20 mouse cellular contexts compared by ENCODE assay signal in the genomic region with DNA sequence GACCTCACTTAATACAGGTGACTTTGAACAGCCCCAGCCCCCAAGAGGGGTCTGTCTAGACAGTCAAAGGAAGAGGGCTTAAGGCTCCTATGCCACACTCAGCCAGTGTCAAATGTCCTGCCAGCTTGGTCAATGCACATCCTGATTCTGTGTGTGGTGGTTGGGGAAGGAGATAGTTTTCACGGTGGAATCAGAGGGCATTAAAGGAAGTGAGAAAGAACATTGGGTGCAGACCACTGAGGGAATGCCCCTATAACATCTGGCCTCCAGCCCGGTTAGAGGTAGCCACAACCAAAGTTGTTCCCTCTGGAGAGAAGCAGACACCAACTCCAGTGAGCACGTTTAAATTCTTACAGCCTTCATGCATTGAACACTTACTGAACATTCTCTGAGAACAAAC. TPM values are rescaled to one million over a fixed set of nuclear protein-coding genes. Genes with fewer than 3 reads are reported as not detected.
"Had no signal": no experiment of that assay in that cellular context is flagged by ENCODE, and none has a peak within 500 bp of the region (broad histone marks: within the 10 kb centered on the region; RNA-seq: fewer than 3 reads in every experiment).

No protein-coding gene starts in this region.

- H3K27ac ChIP-seq: heart, adult 2 months; hindbrain, embryonic 10.5 days; hindbrain, embryonic 12.5 days; hindbrain, embryonic 14.5 days; intestine, embryonic 15.5 days; limb, embryonic 13.5 days; limb, embryonic 15.5 days; liver, embryonic 14.5 days had no signal

- H3K4me2 ChIP-seq: heart, embryonic 12.5 days; hindbrain, embryonic 12.5 days; hindbrain, embryonic 14.5 days; intestine, embryonic 15.5 days; limb, embryonic 13.5 days; limb, embryonic 15.5 days had no signal

- H3K4me3 ChIP-seq: heart, adult 2 months; heart, embryonic 12.5 days; hindbrain, embryonic 10.5 days; hindbrain, embryonic 12.5 days; intestine, embryonic 15.5 days; limb, embryonic 13.5 days; limb, embryonic 15.5 days had no signal

- H3K9me3 ChIP-seq: intestine, embryonic 15.5 days had no signal

- H3K9ac ChIP-seq: heart, embryonic 12.5 days; hindbrain, embryonic 12.5 days; hindbrain, embryonic 14.5 days; intestine, embryonic 15.5 days; limb, embryonic 13.5 days; limb, embryonic 15.5 days; liver, embryonic 14.5 days had no signal

- ATAC-seq: hindbrain, embryonic 16.5 days; inflammation-experienced regulatory T-cells, adult 6 months; intestine, embryonic 15.5 days; intestine, postnatal 0 days had no signal

- DNase-seq: gastrocnemius, postnatal 14 days; gastrocnemius, postnatal 36 days; heart, adult 2 months; kidney, adult 18-20 months; kidney, adult 8-10 months; kidney, postnatal 14 days; layer of hippocampus, adult 9-11 months; layer of hippocampus, postnatal 36 days; left cerebral cortex, postnatal 4 days had no signal

- H3K36me3 ChIP-seq: heart, embryonic 12.5 days; hindbrain, embryonic 10.5 days; hindbrain, embryonic 12.5 days; intestine, embryonic 15.5 days; limb, embryonic 13.5 days; limb, embryonic 15.5 days had no signal

- H3K4me1 ChIP-seq: heart, embryonic 12.5 days; hindbrain, embryonic 10.5 days; hindbrain, embryonic 12.5 days; intestine, embryonic 15.5 days; limb, embryonic 13.5 days; limb, embryonic 15.5 days had no signal

- H3K27me3 ChIP-seq: heart, embryonic 12.5 days; hindbrain, embryonic 12.5 days; intestine, embryonic 15.5 days; limb, embryonic 13.5 days; limb, embryonic 15.5 days had no signal

RNA-seq across cellular contexts. Expression of gene Alox5, which starts 33.4 kb away (rescaled TPM):
- polyA plus RNA-seq: inflammation-experienced regulatory T-cells, adult 6 months had no signal
